Mouse (Mus musculus) activated CD4-positive, CD25-positive, alpha-beta regulatory T cell, adult 4 months (primary cell): ENCODE measurements around the gene Per2. TPM values are rescaled to one million over a fixed set of nuclear protein-coding genes. Genes with fewer than 3 reads are reported as not detected.
A peak's percentile ranks its signal among the peaks of the same experiment; 100 is the strongest.
"Not testable (repeated sequence)": the region's sequence is repeated elsewhere in the genome, so short reads cannot be mapped to it uniquely, and the experiment has no call there.

Experiments
- ATAC-seq: one replicate; pipeline ENCODE4 v1.8.0; 2017
- polyA plus RNA-seq, 2 experiments: library from polyadenylated mRNA; unstranded; fragments of 100-300 nt; shearing (Covaris generic); gene quantifications; one replicate each; pipeline ENCODE4 v1.2.1; 2017

Per2 gene
- under 1 TPM; 0.52 to 0.89 TPM for polyA plus RNA-seq

GRCm38 (mm10) chr1:91459059-91459809 is at the start of gene Per2:
TSS of gene Per2 (minus strand) at chr1:91459324.
- peak; percentile 97 for ATAC-seq

GRCm38 (mm10) chr1:91504615-91505014 is 45.5 kb upstream of the Per2 start:
- ATAC-seq: no peak

- ATAC-seq: no peak
These were observed 39.5 kb upstream of the Per2 start for GRCm38 (mm10) chr1:91498579-91498978.

GRCm38 (mm10) chr1:91495321-91495720 is 36.2 kb upstream of the Per2 start:
- no peak for ATAC-seq

- ATAC-seq: peak; percentile 96
These were observed 35.5 kb upstream of the Per2 start, which contains the start of gene Traf3ip1 for GRCm38 (mm10) chr1:91494457-91495140. TSS of gene Traf3ip1 (plus strand) at chr1:91494647.

- peak; percentile 3 for ATAC-seq
These were observed 34.8 kb upstream of the Per2 start for GRCm38 (mm10) chr1:91493938-91494337.

GRCm38 (mm10) chr1:91492740-91493139 is 33.6 kb upstream of the Per2 start:
- no peak for ATAC-seq

- ATAC-seq: no peak
These were observed 31.2 kb upstream of the Per2 start for GRCm38 (mm10) chr1:91490322-91490721.

GRCm38 (mm10) chr1:91486165-91486564 is 27.0 kb upstream of the Per2 start:
- no peak for ATAC-seq

- ATAC-seq: no peak
These were observed 26.3 kb upstream of the Per2 start for GRCm38 (mm10) chr1:91485422-91485821.

- no peak for ATAC-seq
These were observed 24.9 kb upstream of the Per2 start for GRCm38 (mm10) chr1:91484011-91484346.

GRCm38 (mm10) chr1:91483304-91484010 is 24.3 kb upstream of the Per2 start:
- peak; percentile 49 for ATAC-seq

- no peak for ATAC-seq
These were observed 23.6 kb upstream of the Per2 start for GRCm38 (mm10) chr1:91482616-91483211.

GRCm38 (mm10) chr1:91478958-91479357 is 19.8 kb upstream of the Per2 start:
- ATAC-seq: no peak

GRCm38 (mm10) chr1:91478145-91478544 is 19.0 kb upstream of the Per2 start:
- not testable (repeated sequence) for ATAC-seq

GRCm38 (mm10) chr1:91469888-91470419 is 10.8 kb upstream of the Per2 start:
- ATAC-seq: no peak

- no peak for ATAC-seq
These were observed 7.1 kb upstream of the Per2 start for GRCm38 (mm10) chr1:91466186-91466585.

- ATAC-seq: no peak
These were observed 6.1 kb upstream of the Per2 start for GRCm38 (mm10) chr1:91465244-91465643.

GRCm38 (mm10) chr1:91464436-91464835 is 5.3 kb upstream of the Per2 start:
- no peak for ATAC-seq

GRCm38 (mm10) chr1:91463336-91463995 is 4.3 kb upstream of the Per2 start:
- no peak for ATAC-seq

GRCm38 (mm10) chr1:91460564-91460963 is 1.4 kb upstream of the Per2 start:
- ATAC-seq: no peak

GRCm38 (mm10) chr1:91460069-91460468 is 945 bp upstream of the Per2 start:
- no peak for ATAC-seq
